9 mouse cellular contexts compared by ENCODE assay signal in genomic region chr13:29857436-29857835, GRCm38 (mm10). TPM values are rescaled to one million over a fixed set of nuclear protein-coding genes. Genes with fewer than 3 reads are reported as not detected.
DNase-seq lines count a peak whose midpoint lies in the region; ATAC-seq and TF ChIP-seq lines count a peak whose summit lies in the region.
"Had no signal": no experiment of that assay in that cellular context is flagged by ENCODE, and none has a peak within 500 bp of the region (broad histone marks: within the 10 kb centered on the region; RNA-seq: fewer than 3 reads in every experiment).

No protein-coding gene starts in this region.

- no peak overlapping the region for H3K4me2 ChIP-seq in midbrain, embryonic 14.5 days (ENCODE audit: low read length)
- H3K4me2 ChIP-seq: neural tube, embryonic 12.5 days had no signal

- H3K4me1 ChIP-seq in midbrain, embryonic 14.5 days (ENCODE audit: control insufficient read depth, insufficient read depth, low read length), result peaks cover 12% of the 10 kb centered on the region; the same call in 1 of the 2 replicates

- peak; percentile 33 to 46 for DNase-seq in layer of hippocampus, adult 2 months (ENCODE audit: low spot score in 2 of 2)
- no peak for DNase-seq in layer of hippocampus, adult 9-10 months (ENCODE audit: low spot score)
- DNase-seq in MEL-GATA-1-ER (ENCODE audit: extremely low read depth, low read depth), result peak; percentile 76
- peak; percentile 74 for DNase-seq in embryo, embryonic 11 days
- peak; percentile 19 for DNase-seq in heart, postnatal 4 days
- peak; percentile 16 for DNase-seq in large intestine, adult 2 months (ENCODE audit: low read depth, low spot score)
- peak; percentile 79 for DNase-seq in midbrain, embryonic 14.5 days
- DNase-seq in right cerebral cortex, postnatal 4 days, result no peak

- no peak overlapping the region for H3K4me3 ChIP-seq in layer of hippocampus, adult 2 months
- no peak overlapping the region for H3K4me3 ChIP-seq in midbrain, embryonic 14.5 days (replicated peaks; ENCODE audit: low read depth, low read length)
- H3K4me3 ChIP-seq: neural tube, embryonic 12.5 days had no signal

- no peaks in the 10 kb centered on the region for H3K36me3 ChIP-seq in midbrain, embryonic 14.5 days (ENCODE audit: control insufficient read depth, insufficient read depth, low read length)
- H3K36me3 ChIP-seq: neural tube, embryonic 12.5 days had no signal

- H3K9me3 ChIP-seq in midbrain, embryonic 14.5 days (ENCODE audit: control insufficient read depth, low read length), result no peaks in the 10 kb centered on the region
- H3K9me3 ChIP-seq: neural tube, embryonic 12.5 days had no signal

- peak; percentile 83 for TF ChIP-seq CTCF in layer of hippocampus, adult 2 months (conservative IDR thresholded peaks at IDR 0.05)

- H3K27me3 ChIP-seq in midbrain, embryonic 14.5 days (ENCODE audit: control insufficient read depth, insufficient read depth, low read length), result no peaks in the 10 kb centered on the region
- H3K27me3 ChIP-seq: neural tube, embryonic 12.5 days had no signal

- H3K9ac ChIP-seq in midbrain, embryonic 14.5 days (replicated peaks; ENCODE audit: low read length), result no peak overlapping the region
- H3K9ac ChIP-seq: neural tube, embryonic 12.5 days had no signal

- 9% methylated on average over 4 of the region's 4 CpGs for WGBS in large intestine, adult 2 months
- WGBS in midbrain, embryonic 14.5 days, result 27% methylated on average over 4 of the region's 4 CpGs

- peak; percentile 35; the same call in 1 of the 2 replicates for ATAC-seq in midbrain, embryonic 14.5 days (ENCODE audit: low FRiP score, low TSS enrichment)

- no peak overlapping the region for H3K27ac ChIP-seq in layer of hippocampus, adult 2 months
- no peak overlapping the region for H3K27ac ChIP-seq in midbrain, embryonic 14.5 days (replicated peaks; ENCODE audit: low read depth, low read length)
- H3K27ac ChIP-seq: neural tube, embryonic 12.5 days had no signal

RNA-seq across cellular contexts. Expression of gene Cdkal1, which starts 2.0 kb away (rescaled TPM):
- 10 to 100 TPM; 29.9 to 31.7 TPM for total RNA-seq in layer of hippocampus, adult 2 months (2021)
- 10 to 100 TPM; 36.4 to 39.5 TPM for total RNA-seq in heart, postnatal 4 days (2021)
- 1.5 and 1.9 TPM in 2 replicates for polyA plus RNA-seq in large intestine, adult 2 months (2012; rRNA removed)
- 18.2 and 23.5 TPM in 2 replicates for polyA plus RNA-seq in midbrain, embryonic 14.5 days (2014; fragmentation: Nextera tagmentation; extraction: Ambion mirVana)

Comparison
In these comparisons a context has a peak if more than half of its experiments do, and no peak if none do; other contexts are left out.
1. DNase-seq: peak in layer of hippocampus, adult 2 months (2 of 2), MEL-GATA-1-ER (single experiment), embryo, embryonic 11 days (single experiment), heart, postnatal 4 days (single experiment), large intestine, adult 2 months (single experiment) and midbrain, embryonic 14.5 days (single experiment); none in layer of hippocampus, adult 9-10 months (single experiment) and right cerebral cortex, postnatal 4 days (single experiment).